Comparison of ENCODE assay signal across 11 mouse cellular contexts in the genomic region with DNA sequence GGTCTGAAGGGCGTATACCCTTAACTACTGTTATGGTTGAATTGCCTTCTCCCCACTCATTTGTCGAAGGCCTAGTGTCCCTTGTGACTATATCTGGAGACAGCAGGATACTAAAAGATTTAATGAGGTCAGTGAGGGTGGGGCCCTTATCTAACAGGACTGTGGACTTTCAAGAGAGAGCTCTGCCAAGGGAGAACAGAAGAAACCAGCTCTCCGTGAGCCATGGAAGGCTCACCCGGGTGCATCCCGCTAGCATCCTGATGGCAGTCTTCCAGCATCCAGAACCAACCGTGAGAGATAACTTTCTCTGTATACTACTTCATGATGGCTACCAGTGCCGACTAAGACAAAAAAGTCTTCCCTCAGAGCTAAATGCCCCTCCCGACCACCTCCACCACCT. TPM values are rescaled to one million over a fixed set of nuclear protein-coding genes. Genes with fewer than 3 reads are reported as not detected.
DNase-seq lines count a peak whose midpoint lies in the region; ATAC-seq and TF ChIP-seq lines count a peak whose summit lies in the region.
"Had no signal": no experiment of that assay in that cellular context is flagged by ENCODE, and none has a peak within 500 bp of the region (broad histone marks: within the 10 kb centered on the region; RNA-seq: fewer than 3 reads in every experiment).

No protein-coding gene starts in this region.

- peaks cover 42% of the 10 kb centered on the region for H3K4me1 ChIP-seq in lung, embryonic 14.5 days (ENCODE audit: insufficient read depth)
- H3K4me1 ChIP-seq in intestine, postnatal 0 days (replicated peaks; ENCODE audit: control insufficient read depth, insufficient read depth, low read length) = peaks cover 29% of the 10 kb centered on the region
- H3K4me1 ChIP-seq in midbrain, embryonic 16.5 days (ENCODE audit: control insufficient read depth, insufficient read depth, low read length) = peaks cover 51% of the 10 kb centered on the region

- WGBS in lung, embryonic 14.5 days = 51% methylated on average over 8 of the region's 8 CpGs
- 29% methylated on average over 8 of the region's 8 CpGs for WGBS in intestine, postnatal 0 days
- 39% methylated on average over 8 of the region's 8 CpGs for WGBS in midbrain, embryonic 16.5 days

- H3K36me3 ChIP-seq in lung, embryonic 14.5 days (ENCODE audit: insufficient read depth) = no peaks in the 10 kb centered on the region
- no peaks in the 10 kb centered on the region for H3K36me3 ChIP-seq in intestine, postnatal 0 days (ENCODE audit: control insufficient read depth, insufficient read depth)
- H3K36me3 ChIP-seq in midbrain, embryonic 16.5 days (ENCODE audit: control insufficient read depth, insufficient read depth, low read length) = no peaks in the 10 kb centered on the region
- H3K36me3 ChIP-seq: heart, embryonic 15.5 days; liver, embryonic 13.5 days had no signal

- no peak overlapping the region for H3K9ac ChIP-seq in lung, embryonic 14.5 days
- no peak overlapping the region for H3K9ac ChIP-seq in intestine, postnatal 0 days (ENCODE audit: low read depth, low read length)
- no peak overlapping the region for H3K9ac ChIP-seq in midbrain, embryonic 16.5 days (ENCODE audit: low read depth, low read length)
- H3K9ac ChIP-seq: heart, embryonic 15.5 days; liver, embryonic 13.5 days had no signal

- H3K4me3 ChIP-seq in gastrocnemius, adult 2 months = no peak overlapping the region
- H3K4me3 ChIP-seq in lung, embryonic 14.5 days (ENCODE audit: low read depth, low read length) = no peak overlapping the region
- no peak overlapping the region for H3K4me3 ChIP-seq in intestine, postnatal 0 days (ENCODE audit: low read depth, low read length)
- H3K4me3 ChIP-seq in midbrain, embryonic 16.5 days (ENCODE audit: low read depth, low read length) = no peak overlapping the region
- H3K4me3 ChIP-seq: heart, embryonic 15.5 days; liver, embryonic 13.5 days had no signal

- DNase-seq in gastrocnemius, adult 2 months = no peak
- DNase-seq in gastrocnemius, postnatal 36 days = no peak
- peak; percentile 41 for DNase-seq in lung, embryonic 14.5 days
- no peak for DNase-seq in lung, postnatal 25 days (ENCODE audit: low spot score)
- DNase-seq in cerebellum, postnatal 4 days (ENCODE audit: low spot score in 2 of 2) = no peak
- no peak for DNase-seq in right cerebral cortex, postnatal 10 days (ENCODE audit: low spot score in 2 of 2)
- DNase-seq: liver, embryonic 13.5 days had no signal

- no peaks in the 10 kb centered on the region for H3K27me3 ChIP-seq in lung, embryonic 14.5 days (ENCODE audit: insufficient read depth, low read length)
- no peaks in the 10 kb centered on the region for H3K27me3 ChIP-seq in intestine, postnatal 0 days (replicated peaks; ENCODE audit: control insufficient read depth, insufficient read depth, low read length)
- H3K27me3 ChIP-seq in midbrain, embryonic 16.5 days (ENCODE audit: control insufficient read depth, insufficient read depth, low read depth, low read length) = no peaks in the 10 kb centered on the region
- H3K27me3 ChIP-seq: heart, embryonic 15.5 days had no signal

- H3K4me2 ChIP-seq in lung, embryonic 14.5 days = no peak overlapping the region
- H3K4me2 ChIP-seq in intestine, postnatal 0 days (replicated peaks; ENCODE audit: low read depth) = peak overlapping the region; percentile 18
- H3K4me2 ChIP-seq in midbrain, embryonic 16.5 days (ENCODE audit: low read length) = no peak overlapping the region
- H3K4me2 ChIP-seq: liver, embryonic 13.5 days had no signal

- no peak for ATAC-seq in lung, embryonic 14.5 days (ENCODE audit: insufficient read depth)
- peak; percentile 66 for ATAC-seq in intestine, postnatal 0 days
- no peak for ATAC-seq in midbrain, embryonic 16.5 days
- ATAC-seq: CD4-positive, CD25-positive, alpha-beta regulatory T cell, adult 4 months had no signal

- intact Hi-C loops in gastrocnemius, adult 2 months (cut with DNase I) = no loop called here
- intact Hi-C loops in gastrocnemius, postnatal 36 days (cut with DNase I) = loop anchor here (5.0 kb wide), 2 partner anchors 52 to 117 kb away; no protein-coding TSS in a partner anchor

- no peaks in the 10 kb centered on the region for H3K9me3 ChIP-seq in lung, embryonic 14.5 days (ENCODE audit: low read depth, low read length)
- no peaks in the 10 kb centered on the region for H3K9me3 ChIP-seq in intestine, postnatal 0 days (ENCODE audit: control insufficient read depth)
- no peaks in the 10 kb centered on the region for H3K9me3 ChIP-seq in midbrain, embryonic 16.5 days (replicated peaks; ENCODE audit: control insufficient read depth, low read length, poor library complexity, severe bottlenecking)
- H3K9me3 ChIP-seq: heart, embryonic 15.5 days; liver, embryonic 13.5 days had no signal

- no peak for TF ChIP-seq CTCF in gastrocnemius, adult 2 months (IDR thresholded peaks at IDR 0.05)
- no peak for TF ChIP-seq CTCF in lung, embryonic 14.5 days (IDR thresholded peaks at IDR 0.05; ENCODE audit: low read depth)
- no peak for TF ChIP-seq CTCF in intestine, postnatal 0 days (IDR thresholded peaks at IDR 0.05; ENCODE audit: low read depth)

- H3K27ac ChIP-seq in gastrocnemius, adult 2 months = peak overlapping the region; percentile 12; the same call in 1 of the 2 replicates
- H3K27ac ChIP-seq in lung, embryonic 14.5 days (ENCODE audit: low read depth) = no peak overlapping the region
- peak overlapping the region; percentile 95 for H3K27ac ChIP-seq in intestine, postnatal 0 days (ENCODE audit: low read depth, low read length)
- H3K27ac ChIP-seq in midbrain, embryonic 16.5 days (ENCODE audit: low read length) = peak overlapping the region; percentile 98; the same call in 1 of the 2 replicates

RNA-seq across cellular contexts. Expression of a gene that starts 14.6 kb away (rescaled TPM):
- 1 to 10 TPM; 4.6 to 4.7 TPM for total RNA-seq in gastrocnemius, adult 2 months (2021)
- total RNA-seq in gastrocnemius, postnatal 36 days (2021) = 1 to 10 TPM; 7.1 to 9.7 TPM
- polyA plus RNA-seq in lung, embryonic 14.5 days (2014; fragmentation: Nextera tagmentation; extraction: Ambion mirVana) = 14.6 and 15.1 TPM in 2 replicates
- 6.1 and 6.8 TPM in 2 replicates for polyA plus RNA-seq in intestine, postnatal 0 days (2015; fragmentation: Nextera tagmentation; extraction: Ambion mirVana)
- polyA plus RNA-seq in midbrain, embryonic 16.5 days (2015; fragmentation: Nextera tagmentation; extraction: Ambion mirVana) = 4.8 and 4.9 TPM in 2 replicates
